Mouse (Mus musculus): ENCODE measurements around the gene Ush2a. TPM values are rescaled to one million over a fixed set of nuclear protein-coding genes. Genes with fewer than 3 reads are reported as not detected.
A peak's percentile ranks its signal among the peaks of the same experiment; 100 is the strongest.

Ush2a gene
- polyA plus RNA-seq, 1 experiment from 2014 or later = not detected

DNA sequence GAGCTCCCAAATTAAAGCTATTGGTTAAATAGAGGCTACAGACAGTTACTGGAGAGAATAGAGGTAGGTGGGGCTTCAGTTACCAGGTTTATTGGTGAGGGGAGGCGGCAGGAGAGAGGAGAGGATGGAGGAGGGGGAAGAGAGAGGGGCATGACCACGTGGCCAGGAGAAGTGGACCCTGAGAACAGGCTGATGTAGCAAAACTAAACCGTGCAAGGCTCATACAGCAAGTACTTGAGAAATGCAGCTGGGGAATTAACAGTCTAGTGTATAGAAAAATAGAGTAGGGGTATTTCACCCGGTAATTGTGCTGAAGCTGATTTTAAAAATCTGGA, 751.7 kb downstream of the Ush2a start:
- Histone ChIP-seq H3K27me3 (peaks cover 42% of the 10 kb centered on the region), H3K9me3 (replicated peaks) (no peaks in the 10 kb centered on the region), H3K4me1 (replicated peaks) (peaks cover 11% of the 10 kb centered on the region), H3K4me2 (peak overlapping the region; percentile 33; the same call in 1 of the 2 replicates), H3K27ac (no peak overlapping the region), H3K36me3 (no peaks in the 10 kb centered on the region), H3K4me3 (replicated peaks) (no peak overlapping the region), H3K9ac (no peak overlapping the region)
- WGBS (ENCODE audit: insufficient replicate concordance) = 10% methylated on average over 4 of the region's 4 CpGs
- no peak for ATAC-seq (ENCODE audit: low read depth)
- no peak for DNase-seq
